Mouse (Mus musculus) heart, adult 18-20 months (tissue): ENCODE measurements at regions not wholly inside any gene's neighbourhood (a gene's known extent, or its start where the extent isn't known, plus 50 kb on each side); places are given as distances from the start of the nearest gene placed in this dataset.

ENCODE experiments used
- DNase-seq, 2 experiments: peaks; one replicate each; pipeline ENCODE4 v3.0.0; 2021 to 2022; ENCODE audit warnings: mixed read lengths in 1 of 2

DNA sequence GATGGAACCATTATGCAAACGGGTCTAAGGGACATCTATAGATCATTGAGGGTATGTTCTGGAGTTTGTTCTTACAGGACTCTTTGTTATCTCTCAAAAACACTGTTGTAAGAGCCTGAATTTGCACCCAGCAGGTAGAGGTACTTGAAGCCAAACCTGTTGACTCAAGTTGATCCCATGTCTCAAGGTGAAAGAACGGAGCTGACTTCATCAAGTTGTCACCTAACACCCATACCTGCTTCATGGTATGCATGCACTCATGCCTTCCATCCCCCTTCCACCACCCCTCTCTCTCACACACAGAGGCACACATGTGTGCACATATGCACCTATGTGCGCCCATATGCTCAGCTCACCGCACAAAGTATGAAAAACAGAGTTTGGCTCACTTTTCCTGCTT is 189.0 kb downstream of the Ttll7 start:
- DNase-seq: no peak

GRCm38 (mm10) chr3:147042911-147043310 is 190.7 kb downstream of the Ttll7 start:
- no peak for DNase-seq

DNA sequence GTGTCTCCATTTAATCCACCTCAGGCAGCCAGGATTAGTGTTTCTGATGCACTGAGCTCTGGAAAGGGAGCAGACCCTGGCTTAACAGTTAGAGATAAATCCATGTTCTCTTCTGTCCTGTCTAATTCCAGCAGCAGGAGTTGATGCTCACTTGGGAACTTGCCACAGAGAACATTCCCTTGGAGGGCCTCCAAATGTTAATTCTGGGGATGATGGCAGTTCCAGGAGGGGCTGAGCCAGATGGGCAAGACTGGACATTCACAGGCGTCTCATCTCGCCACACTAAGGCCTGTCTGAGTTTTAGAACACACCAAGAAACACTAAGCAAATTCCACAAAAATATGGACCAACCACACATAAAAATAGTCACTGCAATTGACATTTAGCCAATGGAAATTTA is 194.5 kb downstream of the Ttll7 start:
- DNase-seq: peak; percentile 54 to 67

DNA sequence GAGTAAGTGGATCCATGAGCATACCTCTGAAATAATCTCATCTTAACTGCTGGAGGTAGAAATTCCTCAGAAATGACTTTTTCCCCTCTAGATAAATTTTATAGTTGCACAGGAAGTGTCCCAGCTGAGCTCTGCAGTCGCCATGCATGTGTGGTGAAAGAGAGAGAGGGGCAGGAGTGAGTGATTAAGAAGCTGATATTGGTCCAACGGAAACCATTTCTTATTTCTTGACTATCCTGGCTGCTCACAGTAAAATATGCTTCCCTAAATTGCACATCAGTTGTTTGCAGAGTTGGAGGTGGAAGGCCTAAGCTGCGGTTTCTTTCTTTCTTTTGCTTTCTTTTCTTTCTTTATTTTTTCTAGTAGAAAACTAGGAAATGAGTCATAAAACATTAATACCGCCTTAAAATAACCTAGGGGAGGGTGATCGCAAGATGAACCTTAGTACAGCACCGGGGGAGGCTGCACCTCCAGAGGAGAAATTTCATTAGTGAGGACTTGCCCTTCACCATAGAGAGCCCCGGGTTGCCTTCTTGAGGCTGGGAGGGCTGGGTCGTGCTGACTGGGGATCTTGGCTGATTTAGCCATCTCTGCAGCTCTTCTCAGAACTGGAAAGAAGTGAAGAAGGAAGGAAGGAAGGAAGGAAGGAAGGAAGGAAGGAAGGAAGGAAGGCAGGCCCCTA is 202.1 kb downstream of the Ttll7 start:
- no peak for DNase-seq

DNA sequence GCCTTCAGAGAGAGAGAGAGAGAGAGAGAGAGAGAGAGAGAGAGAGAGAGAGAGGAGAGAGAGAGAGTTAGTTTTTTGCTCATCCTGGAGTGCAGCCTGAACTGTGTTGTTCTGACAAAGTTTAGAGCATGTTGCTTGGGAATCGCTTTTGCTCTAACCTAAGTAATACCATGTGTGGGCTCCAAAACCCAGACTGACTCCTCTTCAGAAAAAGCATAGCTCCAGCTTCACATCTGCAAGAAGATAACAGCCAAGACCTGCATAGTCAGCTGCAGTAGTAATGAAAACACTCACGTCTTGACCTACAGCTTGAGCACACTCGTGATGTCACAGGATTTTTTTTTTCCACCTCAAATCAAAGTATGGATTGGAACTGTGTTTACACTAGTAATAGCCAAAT is 205.7 kb downstream of the Ttll7 start:
- no peak for DNase-seq

GRCm38 (mm10) chr3:147060659-147061058 is 208.5 kb downstream of the Ttll7 start:
- no peak for DNase-seq

- DNase-seq: peak in 1 of 2 experiments; percentile 5
These were observed 210.3 kb downstream of the Ttll7 start for GRCm38 (mm10) chr3:147062451-147062850.

DNA sequence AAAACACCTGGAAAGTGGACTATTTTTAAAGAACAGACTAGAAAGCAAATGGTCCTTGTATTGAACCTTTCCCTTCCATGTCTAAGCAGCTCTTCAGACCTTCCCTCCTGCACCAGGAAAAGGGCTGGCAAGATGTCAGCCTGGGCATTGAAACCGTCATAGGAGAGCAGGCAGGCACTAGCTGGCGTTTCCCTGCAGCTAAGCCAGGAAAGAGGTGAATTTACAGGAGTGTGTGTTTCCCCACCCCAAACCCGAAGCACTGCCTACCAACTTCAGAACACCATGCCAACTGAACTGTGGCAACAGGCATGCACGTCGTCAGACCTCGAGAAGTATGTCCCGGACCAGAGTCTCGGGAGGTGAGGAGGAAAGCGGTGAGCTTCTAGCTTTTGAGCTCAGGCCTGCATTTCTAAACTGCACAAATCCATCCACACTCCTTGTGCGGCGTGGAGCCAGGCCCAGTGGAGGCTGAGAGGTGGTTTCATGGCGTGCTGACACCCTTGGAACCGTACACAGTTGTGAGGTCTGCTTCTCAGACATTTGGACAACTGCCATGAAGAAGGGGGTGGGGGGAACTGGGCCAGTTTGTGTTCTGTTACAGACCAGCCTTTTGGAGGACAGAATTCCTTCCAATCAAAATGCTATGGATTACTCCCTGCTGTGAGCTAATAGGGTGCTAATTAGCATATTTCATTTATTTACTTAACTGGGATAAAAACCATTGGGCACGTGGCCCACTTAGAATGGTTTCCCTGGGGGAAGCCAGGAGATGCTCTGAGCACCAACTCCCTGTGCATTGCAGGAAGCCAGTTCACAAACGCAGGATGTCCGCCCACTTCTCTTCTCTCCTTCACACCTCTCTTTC is 211.6 kb downstream of the Ttll7 start:
- DNase-seq: peak; percentile 10 to 13

DNA sequence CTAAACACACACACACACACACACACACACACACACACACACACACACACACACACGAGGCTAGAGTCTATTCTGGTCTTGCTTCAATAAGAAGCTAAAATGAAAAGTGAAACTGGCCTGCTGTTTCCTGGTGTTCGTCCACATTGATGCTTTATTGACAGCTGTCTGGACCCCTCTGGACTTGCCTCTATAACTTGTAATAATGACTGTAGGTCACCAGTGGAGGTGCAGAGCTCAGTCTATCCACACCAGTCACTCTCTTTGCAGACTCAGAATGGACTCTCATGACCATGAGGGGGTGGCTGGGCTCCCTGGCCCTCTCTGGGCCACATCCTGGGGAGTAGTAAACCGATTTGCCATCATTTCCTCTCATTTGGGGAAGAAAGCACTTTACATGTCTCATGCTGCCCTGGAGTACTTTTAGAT is 212.3 kb downstream of the Ttll7 start:
- DNase-seq: no peak

- DNase-seq: no peak
These were observed 218.8 kb downstream of the Ttll7 start for GRCm38 (mm10) chr3:147070972-147071371.

DNA sequence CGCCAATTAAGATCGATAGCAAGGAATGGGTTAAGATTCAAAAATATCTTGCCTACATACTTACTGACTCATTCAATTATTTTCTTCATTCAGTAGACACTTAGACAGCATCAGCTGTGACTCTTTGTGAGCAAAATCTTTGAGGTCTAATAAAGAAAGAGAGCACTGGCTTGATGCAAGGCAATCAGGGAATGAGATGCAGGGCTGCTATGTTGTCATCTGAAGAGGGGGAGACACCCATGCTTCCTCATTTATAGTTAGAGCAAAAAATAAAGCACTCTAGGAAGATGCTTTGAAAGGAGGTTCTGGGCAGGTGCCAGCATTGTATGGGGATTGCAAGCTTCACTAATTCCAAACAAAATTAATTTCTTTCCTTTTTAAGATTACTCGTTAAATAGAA is 228.0 kb downstream of the Ttll7 start:
- no peak for DNase-seq

DNA sequence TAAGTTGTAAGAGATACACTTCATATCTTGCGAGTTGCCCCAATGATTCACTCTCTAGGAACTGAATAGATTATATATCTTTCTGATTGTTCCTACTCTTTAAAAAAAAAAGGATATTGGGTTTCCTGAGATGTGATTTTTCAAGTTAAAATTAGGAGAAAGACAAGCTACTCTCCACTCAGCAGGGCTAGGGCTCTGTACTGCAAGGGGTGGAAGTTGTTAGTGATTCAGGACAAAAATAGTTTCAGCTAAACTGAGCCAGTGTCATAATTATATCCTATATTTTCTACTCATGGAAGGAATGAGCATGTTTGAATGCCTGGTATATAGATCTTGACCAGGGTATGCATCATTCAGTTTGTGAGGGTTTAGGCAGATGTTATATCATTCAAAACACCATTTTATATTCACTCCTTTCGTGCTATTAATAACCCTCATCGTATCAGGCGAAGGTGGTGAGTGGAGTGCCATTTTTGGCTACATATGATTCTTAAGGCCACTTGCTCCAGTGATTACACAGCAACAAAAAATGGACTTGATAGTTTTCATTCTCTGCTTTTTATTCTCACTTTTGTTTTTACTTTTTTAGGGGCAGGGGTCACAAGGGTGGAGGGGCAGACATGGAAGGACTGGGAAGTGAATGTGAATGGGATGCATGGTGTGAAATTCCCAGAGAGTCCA is 228.7 kb downstream of the Ttll7 start:
- no peak for DNase-seq

DNA sequence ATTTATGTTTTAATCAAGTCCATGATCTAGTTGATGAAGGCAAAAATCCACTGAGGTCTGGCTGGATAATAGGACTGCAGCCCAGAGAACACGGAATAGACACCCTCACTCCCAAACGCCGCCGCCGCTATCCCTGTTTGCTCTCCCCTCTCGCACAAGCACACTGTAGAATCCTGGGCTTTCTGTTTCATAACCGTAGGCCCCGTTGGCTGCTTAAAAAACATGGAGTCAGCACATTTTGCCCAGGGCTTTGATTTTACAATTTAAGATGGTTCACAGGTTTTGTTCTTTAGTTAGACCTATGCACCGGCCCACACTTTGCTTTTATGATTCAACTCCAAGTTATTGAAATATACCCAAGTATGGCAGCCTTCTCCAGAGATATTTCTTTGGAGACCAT is 229.6 kb downstream of the Ttll7 start:
- no peak for DNase-seq

GRCm38 (mm10) chr3:147082255-147082943 is 230.2 kb downstream of the Ttll7 start:
- DNase-seq: no peak

DNA sequence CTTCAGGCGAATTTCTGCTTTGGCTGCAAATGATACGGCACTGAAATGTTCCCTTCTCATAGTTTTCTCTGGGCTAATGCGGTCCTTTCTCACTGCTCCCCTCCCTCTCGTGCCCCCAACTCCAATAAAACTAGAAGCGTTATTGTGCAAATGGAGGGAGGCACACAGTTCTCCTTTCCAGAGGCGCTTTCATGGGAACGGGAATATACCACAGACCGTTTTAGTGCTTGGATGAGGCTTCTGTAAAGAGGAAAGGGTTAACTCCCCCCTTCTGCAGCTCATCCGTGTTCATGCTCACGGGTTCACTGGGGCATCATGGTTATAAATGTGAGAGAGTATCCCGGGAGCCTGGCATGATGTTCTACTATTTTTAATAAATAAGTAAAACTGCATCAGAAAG is 231.2 kb downstream of the Ttll7 start:
- DNase-seq: no peak

DNA sequence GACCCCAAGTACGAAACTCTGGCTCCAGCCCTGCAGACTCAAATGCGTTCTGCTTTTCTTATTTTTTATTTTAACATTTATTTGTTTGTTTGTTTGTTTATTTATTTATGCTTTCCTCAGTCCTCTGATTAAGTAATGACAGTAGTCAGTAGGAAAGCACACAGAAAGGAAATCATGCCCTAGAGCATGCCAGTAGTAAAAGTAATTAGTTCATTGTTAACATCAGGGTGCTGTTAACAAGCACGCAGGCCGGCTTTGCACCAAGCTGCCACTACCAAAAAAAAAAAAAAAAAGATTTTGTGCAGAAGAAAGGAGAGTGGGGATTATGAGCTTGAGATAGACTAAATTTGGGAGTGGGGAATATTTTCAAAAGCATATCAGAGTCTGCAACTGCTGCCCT is 231.7 kb downstream of the Ttll7 start:
- no peak for DNase-seq

GRCm38 (mm10) chr3:147084624-147085189 is 232.5 kb downstream of the Ttll7 start:
- no peak for DNase-seq

- DNase-seq: no peak
These were observed 236.0 kb downstream of the Ttll7 start for GRCm38 (mm10) chr3:147088171-147088570.

- no peak for DNase-seq
These were observed 237.5 kb downstream of the Ttll7 start for GRCm38 (mm10) chr3:147089716-147090115.

DNA sequence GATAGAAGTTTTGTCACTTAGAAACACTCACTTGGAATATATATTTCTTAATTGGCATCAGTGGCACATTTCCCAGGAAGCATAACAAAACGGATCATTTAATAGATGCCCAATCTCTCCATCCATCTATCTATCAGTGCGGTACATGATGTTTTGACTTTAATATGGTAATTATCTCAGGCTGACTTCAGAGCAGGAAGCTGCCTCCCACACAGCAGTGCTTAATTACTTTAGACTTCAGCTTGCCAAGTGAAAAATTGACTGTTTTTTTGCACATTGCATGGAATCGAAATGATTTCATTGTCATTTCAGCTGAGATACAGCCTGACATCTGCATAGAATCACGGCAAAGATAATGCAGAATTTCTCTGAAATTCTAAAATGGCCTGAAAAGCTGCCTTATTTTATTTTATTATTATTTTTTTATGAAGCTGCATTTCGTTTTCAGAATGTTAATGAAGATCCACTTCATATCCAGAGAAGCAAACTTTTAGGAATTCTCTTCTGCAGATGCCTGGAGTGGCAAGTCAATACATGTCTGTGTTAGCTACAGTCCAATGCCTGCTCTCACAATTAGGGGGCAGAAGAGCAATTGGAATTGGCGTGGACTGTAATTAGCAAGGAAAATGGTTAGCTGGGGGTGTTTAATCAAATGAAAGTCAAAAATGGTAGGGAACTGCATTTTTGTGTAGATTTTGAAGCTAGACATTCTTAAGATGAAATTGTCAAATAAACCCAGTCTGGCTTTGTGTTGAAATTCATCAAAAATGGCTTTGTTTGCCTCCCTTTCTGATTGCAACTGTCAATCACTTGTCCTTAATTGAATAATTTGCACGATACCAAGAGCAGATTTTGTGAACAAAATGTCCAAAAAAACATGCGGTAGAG is 240.3 kb downstream of the Ttll7 start:
- no peak for DNase-seq

GRCm38 (mm10) chr3:147093076-147093380 is 240.9 kb downstream of the Ttll7 start:
- DNase-seq: no peak
